8 mouse cellular contexts compared by ENCODE assay signal in the genomic region with DNA sequence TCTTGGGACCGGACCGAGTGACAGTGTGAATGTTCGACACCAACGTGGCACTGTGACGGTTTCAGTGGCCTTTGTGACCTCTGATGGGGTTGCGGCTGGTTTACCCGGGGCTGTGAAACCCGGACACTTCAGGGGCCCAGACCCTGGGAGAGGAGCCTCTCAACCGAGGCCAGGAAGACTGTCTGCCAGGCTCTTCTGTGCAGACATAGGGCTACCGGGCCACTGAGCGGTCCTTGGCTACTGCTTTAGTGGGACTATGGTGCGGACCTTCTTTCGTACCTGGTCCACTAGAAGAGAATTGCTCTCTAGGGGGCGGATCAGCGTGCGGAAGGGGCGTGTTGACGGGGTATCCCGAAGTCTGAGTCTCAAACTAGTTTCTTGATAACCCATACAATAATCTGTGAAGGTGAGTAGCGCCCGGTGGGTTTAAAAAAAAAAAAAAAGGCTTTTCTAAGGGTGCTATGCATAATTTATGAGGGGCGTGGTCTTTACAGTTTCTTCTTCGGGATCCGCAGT. TPM values are rescaled to one million over a fixed set of nuclear protein-coding genes. Genes with fewer than 3 reads are reported as not detected.
DNase-seq lines count a peak whose midpoint lies in the region; ATAC-seq and TF ChIP-seq lines count a peak whose summit lies in the region.

No protein-coding gene starts in this region.

- intact Hi-C loops in heart, postnatal 10 days (cut with DNase I), result loop anchor here (1.0 kb wide), 1 partner anchor 112 kb away; no protein-coding TSS in a partner anchor

- no peak for TF ChIP-seq POLR2A in cortical plate, adult 2 months (IDR thresholded peaks at IDR 0.05; ENCODE audit: extremely low read depth, insufficient read depth, low read length)

- WGBS in neural tube, embryonic 12.5 days, result 12% methylated on average over 24 of the region's 24 CpGs

- no peak for TF ChIP-seq CTCF in cortical plate, adult 2 months (IDR thresholded peaks at IDR 0.05; ENCODE audit: extremely low read depth, insufficient read depth, low read length)

- H3K4me1 ChIP-seq in cortical plate, adult 2 months (ENCODE audit: control insufficient read depth, insufficient read depth, low read length), result no peaks in the 10 kb centered on the region; the same call in 1 of the 2 replicates
- H3K4me1 ChIP-seq in neural tube, embryonic 12.5 days, result no peaks in the 10 kb centered on the region

- no peak overlapping the region for H3K27ac ChIP-seq in cortical plate, adult 2 months (ENCODE audit: insufficient read depth, low read length)
- no peak overlapping the region for H3K27ac ChIP-seq in neural tube, embryonic 12.5 days

- H3K9me3 ChIP-seq in neural tube, embryonic 12.5 days, result no peaks in the 10 kb centered on the region

- no peaks in the 10 kb centered on the region for H3K27me3 ChIP-seq in neural tube, embryonic 12.5 days (replicated peaks)

- H3K4me3 ChIP-seq in cortical plate, adult 2 months (ENCODE audit: insufficient read depth, low read length), result peak overlapping the region; percentile 44
- H3K4me3 ChIP-seq in neural tube, embryonic 12.5 days, result peak overlapping the region; percentile 42

- H3K36me3 ChIP-seq in neural tube, embryonic 12.5 days, result no peaks in the 10 kb centered on the region

- ATAC-seq in neural tube, embryonic 12.5 days (ENCODE audit: low FRiP score, low read depth), result no peak

- peak; percentile 18 for DNase-seq in retina, embryonic 14.5 days (ENCODE audit: low spot score)
- no peak for DNase-seq in retina, postnatal 1 day
- peak; percentile 10 to 14 for DNase-seq in heart, postnatal 10 days
- DNase-seq in liver, result peak; percentile 22
- no peak for DNase-seq in yolk sac, embryonic 10.5 days (ENCODE audit: low spot score)
- no peak for DNase-seq in gastrocnemius, postnatal 10 days

- 0 out of 2 replicates have a peak overlapping the region, but pooled peaks have one; percentile 42 for H3K9ac ChIP-seq in neural tube, embryonic 12.5 days

- H3K4me2 ChIP-seq in neural tube, embryonic 12.5 days (replicated peaks), result peak overlapping the region; percentile 72

RNA-seq across cellular contexts. Expression of a gene that starts 0.8 kb away (rescaled TPM):
- 254 and 256 TPM in 2 replicates for polyA plus RNA-seq in cortical plate, adult 2 months (2012; rRNA removed)
- 100 to 1,000 TPM; 260 to 271 TPM for total RNA-seq in heart, postnatal 10 days (2021)
- polyA plus RNA-seq in neural tube, embryonic 12.5 days (2016; fragmentation: Nextera tagmentation; extraction: Ambion mirVana), result 380 and 406 TPM in 2 replicates
- total RNA-seq in gastrocnemius, postnatal 10 days (2021), result 100 to 1,000 TPM; 168 to 175 TPM

RNA-seq across cellular contexts. Expression of a gene that starts 28.8 kb away (rescaled TPM):
- polyA plus RNA-seq in cortical plate, adult 2 months (2012; rRNA removed), result 477 and 489 TPM in 2 replicates
- 100 to 1,000 TPM; 169 to 183 TPM for total RNA-seq in heart, postnatal 10 days (2021)
- polyA plus RNA-seq in neural tube, embryonic 12.5 days (2016; fragmentation: Nextera tagmentation; extraction: Ambion mirVana), result 160 and 180 TPM in 2 replicates
- total RNA-seq in gastrocnemius, postnatal 10 days (2021), result 100 to 1,000 TPM; 128 to 139 TPM

RNA-seq across cellular contexts. Expression of a gene that starts 41.5 kb away (rescaled TPM):
- 196 and 210 TPM in 2 replicates for polyA plus RNA-seq in cortical plate, adult 2 months (2012; rRNA removed)
- total RNA-seq in heart, postnatal 10 days (2021), result 100 to 1,000 TPM; 586 to 630 TPM
- 207 and 224 TPM in 2 replicates for polyA plus RNA-seq in neural tube, embryonic 12.5 days (2016; fragmentation: Nextera tagmentation; extraction: Ambion mirVana)
- total RNA-seq in gastrocnemius, postnatal 10 days (2021), result 100 to 1,000 TPM; 310 to 341 TPM

RNA-seq across cellular contexts. Expression of a gene that starts 41.6 kb away (rescaled TPM):
- 52.9 and 54.3 TPM in 2 replicates for polyA plus RNA-seq in cortical plate, adult 2 months (2012; rRNA removed)
- 10 to 100 TPM; 24.1 to 29.5 TPM for total RNA-seq in heart, postnatal 10 days (2021)
- polyA plus RNA-seq in neural tube, embryonic 12.5 days (2016; fragmentation: Nextera tagmentation; extraction: Ambion mirVana), result 72.1 and 75.2 TPM in 2 replicates
- 10 to 100 TPM; 15.7 to 20.5 TPM for total RNA-seq in gastrocnemius, postnatal 10 days (2021)

RNA-seq across cellular contexts. Expression of a gene that starts 44.8 kb away (rescaled TPM):
- 95.7 and 99.6 TPM in 2 replicates for polyA plus RNA-seq in cortical plate, adult 2 months (2012; rRNA removed)
- 10 to 100 TPM; 10.8 to 11.0 TPM for total RNA-seq in heart, postnatal 10 days (2021)
- polyA plus RNA-seq in neural tube, embryonic 12.5 days (2016; fragmentation: Nextera tagmentation; extraction: Ambion mirVana), result 81.8 and 90.1 TPM in 2 replicates
- total RNA-seq in gastrocnemius, postnatal 10 days (2021), result 1 to 10 TPM; 7.0 to 9.2 TPM

Comparison
In these comparisons a context has a peak if more than half of its experiments do, and no peak if none do; other contexts are left out.
1. DNase-seq: peak in retina, embryonic 14.5 days (single experiment), heart, postnatal 10 days (2 of 2) and liver (single experiment); none in retina, postnatal 1 day (single experiment), yolk sac, embryonic 10.5 days (single experiment) and gastrocnemius, postnatal 10 days (single experiment).